Mouse (Mus musculus): Measurements from ENCODE around the gene Repin1. TPM values are rescaled to one million over a fixed set of nuclear protein-coding genes. Genes with fewer than 3 reads are reported as not detected.
"Not testable (repeated sequence)": the region's sequence is repeated elsewhere in the genome, so short reads cannot be mapped to it uniquely, and the experiment has no call there.

Gene Repin1
- total RNA-seq, 2 experiments from 2014 or later, result 2.3 TPM; not detected in 1

GRCm38 (mm10) chr6:48614756-48615155 is 21.1 kb downstream of the Repin1 start:
- no peak for ATAC-seq (replicated peaks; ENCODE audit: low FRiP score, poor library complexity, severe bottlenecking)

DNA sequence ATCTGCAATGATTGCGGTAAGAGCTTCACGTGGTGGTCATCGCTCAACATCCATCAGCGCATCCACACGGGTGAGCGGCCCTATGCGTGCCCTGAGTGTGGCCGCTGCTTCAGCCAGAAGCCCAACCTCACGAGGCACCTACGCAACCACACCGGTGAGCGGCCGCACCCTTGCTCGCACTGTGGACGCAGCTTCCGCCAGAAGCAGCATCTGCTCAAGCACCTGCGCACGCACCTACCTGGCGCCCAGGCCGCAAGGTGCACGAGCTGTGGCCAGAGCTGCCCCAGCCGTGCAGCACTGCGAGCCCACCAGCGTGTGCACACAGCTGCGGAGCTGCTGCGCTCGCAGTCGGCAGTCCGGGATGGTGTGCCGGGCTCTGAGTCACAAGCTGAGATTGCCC is 26.3 kb downstream of the Repin1 start:
- ATAC-seq (replicated peaks; ENCODE audit: low FRiP score, poor library complexity, severe bottlenecking), result no peak

- not testable (repeated sequence) for ATAC-seq (replicated peaks; ENCODE audit: low FRiP score, poor library complexity, severe bottlenecking)
Measured at GRCm38 (mm10) chr6:48622186-48622843, 28.6 kb downstream of the Repin1 start.

- no peak for ATAC-seq (replicated peaks; ENCODE audit: low FRiP score, poor library complexity, severe bottlenecking)
Measured at GRCm38 (mm10) chr6:48623460-48623859, 29.8 kb downstream of the Repin1 start.

GRCm38 (mm10) chr6:48626464-48626863 is 32.8 kb downstream of the Repin1 start, which contains the start of gene AI854703:
Gene AI854703 (plus strand): TSS chr6:48626764.
- no peak for ATAC-seq (replicated peaks; ENCODE audit: low FRiP score, poor library complexity, severe bottlenecking)

- no peak for ATAC-seq (replicated peaks; ENCODE audit: low FRiP score, poor library complexity, severe bottlenecking)
Measured at GRCm38 (mm10) chr6:48626984-48627383, 33.3 kb downstream of the Repin1 start.

DNA sequence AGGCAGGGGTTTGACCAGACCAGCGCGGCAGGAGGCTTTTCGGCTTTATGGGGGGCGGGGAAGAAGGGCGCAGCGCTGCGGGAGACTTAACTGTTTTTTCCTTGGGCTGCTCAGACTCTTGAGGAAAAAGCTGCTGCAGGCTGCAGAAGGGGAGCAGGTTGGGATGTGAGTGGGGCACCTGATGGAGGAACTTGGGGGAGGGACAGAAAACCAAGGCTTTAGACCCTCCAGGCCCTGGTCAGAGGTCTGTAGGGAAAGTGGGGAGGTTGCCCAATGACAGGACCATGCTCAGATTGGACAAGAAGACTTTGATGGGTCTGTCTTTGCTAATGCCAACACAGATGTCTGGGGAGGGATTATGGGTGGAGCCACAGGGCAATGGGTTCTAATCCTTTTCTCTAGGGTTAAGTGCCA is 33.8 kb downstream of the Repin1 start:
- no peak for ATAC-seq (replicated peaks; ENCODE audit: low FRiP score, poor library complexity, severe bottlenecking)

DNA sequence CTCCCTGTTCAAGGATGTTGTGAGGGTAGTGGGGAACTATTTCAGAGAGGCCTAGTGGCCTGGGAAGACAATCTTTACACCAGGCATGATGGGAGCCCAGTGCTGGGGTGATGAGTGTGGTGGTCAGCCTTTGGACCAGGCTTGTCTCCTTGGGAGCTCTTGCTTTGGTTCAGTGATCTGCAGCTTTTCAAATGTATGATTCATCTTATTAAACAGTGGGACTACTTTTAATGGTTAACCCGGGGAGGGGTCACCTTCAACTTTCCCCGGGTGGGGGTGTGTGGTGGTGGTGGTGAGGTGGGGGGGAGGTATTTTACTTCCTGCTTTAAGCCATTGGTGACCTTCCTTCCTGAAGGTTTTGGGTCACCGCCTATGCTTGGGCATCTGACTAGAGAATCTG is 34.7 kb downstream of the Repin1 start:
- ATAC-seq (replicated peaks; ENCODE audit: low FRiP score, poor library complexity, severe bottlenecking), result no peak

GRCm38 (mm10) chr6:48628808-48629660 is 35.4 kb downstream of the Repin1 start:
- ATAC-seq (replicated peaks; ENCODE audit: low FRiP score, poor library complexity, severe bottlenecking), result no peak

DNA sequence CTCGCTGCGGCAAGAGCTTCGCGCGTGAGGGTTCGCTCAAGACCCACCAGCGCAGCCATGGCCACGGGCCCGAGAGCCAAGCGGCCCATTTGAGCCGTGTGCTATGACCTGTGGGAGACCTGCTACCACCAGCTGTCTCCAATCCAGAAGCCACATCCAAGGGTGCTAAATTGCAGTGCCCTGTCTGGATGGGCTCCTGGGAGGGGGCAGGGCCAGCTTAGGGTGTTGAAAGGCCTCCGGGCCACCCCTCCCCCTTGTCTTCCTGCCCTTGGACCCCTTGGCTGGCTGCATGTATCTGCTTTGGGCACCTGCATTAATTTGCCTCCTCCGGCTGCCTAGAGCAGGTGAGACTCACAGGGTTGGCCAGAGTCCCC is 36.0 kb downstream of the Repin1 start:
- ATAC-seq (replicated peaks; ENCODE audit: low FRiP score, poor library complexity, severe bottlenecking), result no peak

DNA sequence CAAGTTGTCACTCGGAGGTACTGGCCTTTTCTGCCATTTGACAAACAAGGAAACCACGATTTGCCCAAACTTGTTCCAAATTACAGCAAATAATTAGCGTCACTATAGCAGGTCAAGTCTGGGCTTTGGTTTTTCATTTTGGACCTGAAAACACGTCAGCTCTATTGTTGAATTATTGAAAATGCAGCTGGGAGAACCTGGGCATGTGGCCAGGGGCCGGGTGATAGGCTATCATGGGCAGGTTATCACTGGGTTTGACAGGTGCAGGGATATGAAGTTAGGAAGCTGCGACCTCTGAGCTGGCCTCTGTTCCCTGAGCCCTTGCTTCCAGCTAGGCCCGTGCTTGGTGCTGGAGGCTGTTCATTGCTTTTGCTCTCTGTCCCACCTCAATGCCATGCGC is 37.1 kb downstream of the Repin1 start:
- ATAC-seq (replicated peaks; ENCODE audit: low FRiP score, poor library complexity, severe bottlenecking), result no peak

- no peak for ATAC-seq (replicated peaks; ENCODE audit: low FRiP score, poor library complexity, severe bottlenecking)
Measured at GRCm38 (mm10) chr6:48635105-48635504, 41.4 kb downstream of the Repin1 start.

GRCm38 (mm10) chr6:48636515-48636914 is 42.8 kb downstream of the Repin1 start:
- ATAC-seq (replicated peaks; ENCODE audit: low FRiP score, poor library complexity, severe bottlenecking), result no peak

DNA sequence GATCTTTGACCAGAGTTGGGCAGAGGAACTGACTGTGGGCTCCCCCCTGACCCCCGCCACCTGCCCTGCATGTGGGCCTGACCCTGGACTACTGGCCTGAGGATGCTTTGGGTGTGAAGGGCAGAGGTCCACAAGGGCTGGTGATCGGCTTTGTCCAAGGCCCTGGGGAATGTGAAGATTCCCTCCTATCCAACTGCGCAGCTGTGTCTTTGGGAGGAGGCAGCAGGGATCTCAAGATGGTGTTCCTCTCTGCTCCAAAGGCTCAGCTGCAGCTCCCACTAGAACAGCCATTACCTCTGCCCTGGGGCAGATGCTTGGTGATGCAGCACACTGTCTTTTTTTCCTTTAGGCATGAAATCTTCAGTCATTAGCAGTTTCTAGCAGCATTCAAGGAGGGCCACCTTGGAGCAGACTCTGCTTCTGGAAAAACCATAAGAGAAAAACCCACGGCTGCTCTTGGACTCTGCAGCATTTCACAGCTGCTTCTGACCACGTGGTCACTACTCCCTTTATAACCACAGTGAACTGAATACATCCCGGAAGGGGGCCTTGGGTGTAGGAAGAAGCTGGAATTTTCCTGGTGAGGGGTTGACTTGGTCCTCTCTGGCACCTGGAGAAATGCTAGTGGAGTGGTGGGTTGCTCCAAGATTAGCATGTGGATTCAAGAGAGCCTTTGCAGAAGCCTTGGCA is 44.3 kb downstream of the Repin1 start:
- no peak for ATAC-seq (replicated peaks; ENCODE audit: low FRiP score, poor library complexity, severe bottlenecking)

DNA sequence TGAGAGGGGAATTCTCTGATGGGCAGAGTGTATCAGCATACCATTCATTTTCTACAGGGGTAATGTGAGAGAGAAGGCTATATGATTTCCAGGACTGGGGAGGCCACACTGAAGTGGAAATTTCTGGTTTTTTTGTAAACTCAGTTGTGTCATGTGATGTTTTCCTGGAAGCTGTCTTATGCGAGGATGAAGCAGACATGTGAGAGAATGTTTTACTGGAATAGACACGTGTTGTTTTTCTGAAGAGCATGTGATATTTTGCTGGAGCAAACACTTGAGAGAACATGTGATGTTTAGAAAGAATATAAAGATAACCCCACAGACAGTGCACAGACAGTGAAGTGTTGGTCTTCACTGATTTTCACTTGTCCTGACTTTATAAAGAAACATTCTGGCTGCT is 44.9 kb downstream of the Repin1 start:
- no peak for ATAC-seq (replicated peaks; ENCODE audit: low FRiP score, poor library complexity, severe bottlenecking)

- ATAC-seq (replicated peaks; ENCODE audit: low FRiP score, poor library complexity, severe bottlenecking), result no peak
Measured at GRCm38 (mm10) chr6:48641391-48641790, 47.7 kb downstream of the Repin1 start.

GRCm38 (mm10) chr6:48642764-48643292 is 49.1 kb downstream of the Repin1 start:
- ATAC-seq (replicated peaks; ENCODE audit: low FRiP score, poor library complexity, severe bottlenecking), result no peak

DNA sequence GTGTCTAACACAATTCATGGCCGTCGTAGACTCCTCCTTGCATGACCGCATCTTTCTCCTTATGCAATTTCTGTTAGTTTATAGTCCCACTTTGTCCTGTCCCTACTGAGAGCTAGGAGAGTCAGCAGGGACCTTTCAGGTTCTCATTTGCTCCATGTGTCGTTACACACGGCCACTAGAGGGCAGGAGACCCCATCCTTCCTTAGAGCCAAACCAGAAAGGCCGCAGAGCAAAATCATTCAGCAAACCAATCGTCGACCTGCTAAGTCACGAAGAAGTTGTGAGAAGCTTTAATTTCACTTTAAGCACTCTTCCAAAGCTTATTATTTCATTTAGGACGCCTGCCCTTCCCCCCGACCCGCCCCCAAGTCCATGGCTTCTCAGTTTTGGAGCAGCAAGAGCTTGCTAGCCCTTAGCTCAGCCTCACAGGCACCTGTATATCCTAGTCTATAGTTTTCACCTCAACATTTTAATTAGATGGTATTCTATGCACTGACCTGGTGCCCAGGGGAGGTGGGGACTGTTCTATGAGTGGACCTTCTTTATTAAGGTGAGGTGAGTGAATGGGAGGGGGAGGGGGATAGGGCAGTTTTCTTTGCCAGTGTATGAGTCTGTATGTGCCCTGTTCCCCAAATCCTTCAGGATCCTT is 52.1 kb downstream of the Repin1 start:
- ATAC-seq (replicated peaks; ENCODE audit: low FRiP score, poor library complexity, severe bottlenecking), result no peak

DNA sequence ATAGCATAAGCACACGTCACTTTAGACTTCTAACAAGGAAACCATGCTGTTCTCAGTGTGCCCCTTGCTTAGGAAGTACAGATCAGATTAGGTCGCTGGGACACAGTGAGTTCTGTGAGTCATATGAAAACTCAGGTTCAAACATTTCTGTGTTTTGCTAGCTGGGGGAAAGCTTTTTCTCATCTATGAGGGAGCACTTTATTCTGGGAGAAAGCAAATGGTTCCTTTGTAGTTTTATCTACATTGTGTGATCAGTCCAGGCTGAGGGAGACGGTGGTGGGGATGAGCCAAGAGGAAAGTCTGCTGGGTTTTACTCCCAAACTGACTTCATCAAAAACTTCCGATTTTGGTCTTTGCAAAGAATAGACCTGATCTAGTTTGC is 52.6 kb downstream of the Repin1 start:
- no peak for ATAC-seq (replicated peaks; ENCODE audit: low FRiP score, poor library complexity, severe bottlenecking)

DNA sequence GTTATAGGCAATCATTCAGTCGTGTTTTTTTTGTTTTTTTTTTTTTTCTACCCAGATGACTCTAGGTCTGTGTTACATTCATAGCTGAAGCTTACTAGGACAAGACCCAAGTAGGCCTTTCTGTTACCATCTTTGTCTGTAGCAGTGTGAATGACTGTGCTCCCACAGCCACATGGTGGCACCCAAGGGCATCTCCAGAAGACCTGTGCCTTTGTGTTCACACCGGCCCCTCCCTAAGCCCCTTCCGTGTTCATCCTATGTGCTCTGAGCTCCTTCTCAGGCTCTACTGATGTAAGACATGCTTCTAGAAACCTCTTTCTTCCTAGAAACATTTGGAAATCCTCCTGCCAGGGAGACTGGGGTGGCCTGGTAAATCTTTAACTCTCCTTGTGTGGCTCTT is 53.3 kb downstream of the Repin1 start, which contains the start of gene Gimap8:
Gimap8 (plus strand) TSS at position 240 of the 400 bp plus-strand sequence.
- no peak for ATAC-seq (replicated peaks; ENCODE audit: low FRiP score, poor library complexity, severe bottlenecking)
